Mouse (Mus musculus) kidney, adult 2 months (tissue): ENCODE results near the gene H2-M10.2. TPM values are rescaled to one million over a fixed set of nuclear protein-coding genes. Genes with fewer than 3 reads are reported as not detected.
A peak's percentile ranks its signal among the peaks of the same experiment; 100 is the strongest.

ENCODE experiments used
- DNase-seq: peaks from one replicate; pipeline ENCODE4 v3.0.0; 2021
- H3K27ac ChIP-seq: fragments of 200-500 bp; 2 replicates; pipeline ENCODE4 v1.5.1; 2012; ENCODE audit warnings: low read depth, low read length, control low read depth, inconsistent platforms; ENCODE audit not compliant: insufficient read depth
- H3K27me3 ChIP-seq: fragments of 200-500 bp; replicated peaks from 2 replicates; pipeline ENCODE4 v1.6.1; 2012; ENCODE audit warnings: mild to moderate bottlenecking, moderate library complexity, low read length, inconsistent platforms; ENCODE audit not compliant: control insufficient read depth, insufficient read depth
- H3K36me3 ChIP-seq: fragments of 200-500 bp; 2 replicates; pipeline ENCODE4 v1.6.1; 2012; ENCODE audit warnings: mild to moderate bottlenecking, moderate library complexity, low read length, inconsistent platforms; ENCODE audit not compliant: control insufficient read depth, insufficient read depth
- H3K4me1 ChIP-seq: fragments of 200-500 bp; 2 replicates; pipeline ENCODE4 v1.6.1; 2011; ENCODE audit warnings: low read length; ENCODE audit not compliant: control insufficient read depth, insufficient read depth
- H3K4me3 ChIP-seq: fragments of 200-500 bp; 2 replicates; pipeline ENCODE4 v1.5.1; 2011; ENCODE audit warnings: mild to moderate bottlenecking, low read depth, low read length, control low read depth; ENCODE audit not compliant: insufficient read depth
- CTCF ChIP-seq: fragments of 200-500 bp; conservative IDR thresholded peaks from 2 replicates; pipeline ENCODE4 v1.5.1; 2011; ENCODE audit warnings: low read depth, mild to moderate bottlenecking, control low read depth, low read length, moderate library complexity, mixed read lengths; ENCODE audit not compliant: insufficient read depth, insufficient read length
- POLR2A ChIP-seq: fragments of 200-500 bp; IDR thresholded peaks from one replicate; pipeline ENCODE4 v1.6.1; 2011; ENCODE audit warnings: low read depth, low read length, control low read depth
- WGBS: fragments of 180-500 bp; shearing (Covaris S2); methylation state at CpG from one replicate; pipeline ENCODE4 v1.1.7; 2018; 5-methylcytosine and 5-hydroxymethylcytosine counted together
- polyA plus RNA-seq: library from polyadenylated mRNA; depleted of rRNA; stranded (reverse); fragments of >200 nt; gene quantifications from 2 replicates; pipeline ENCODE4 v1.2.3, GENCODE M21; 2012

H2-M10.2 gene
- polyA plus RNA-seq, 1 experiment: not detected

DNA sequence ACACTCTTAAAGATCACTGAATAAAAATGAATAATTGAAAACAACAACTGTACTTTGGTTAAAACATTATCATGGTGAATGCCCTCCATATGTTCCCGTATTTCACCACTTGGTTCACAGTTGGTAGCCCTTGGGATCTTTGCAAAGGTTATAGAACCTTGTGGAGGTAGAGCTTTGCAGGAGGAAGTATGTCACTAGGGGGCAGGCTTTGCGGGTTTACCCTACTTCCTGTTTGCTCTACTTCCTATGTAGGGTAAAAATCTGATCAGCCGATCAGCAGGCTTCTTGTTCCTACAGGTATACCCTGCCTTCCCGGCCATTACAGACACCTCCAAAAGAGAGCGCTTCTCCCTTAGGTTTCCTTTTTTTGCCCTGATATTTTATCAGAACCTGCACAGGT is 20.5 kb downstream of the H2-M10.2 start:
- Histone ChIP-seq H3K4me3 (no peak overlapping the region), H3K4me1 (no peaks in the 10 kb centered on the region), H3K27me3 (no peaks in the 10 kb centered on the region), H3K36me3 (no peaks in the 10 kb centered on the region; the same call in 1 of the 2 replicates), H3K27ac (no peak overlapping the region)
- WGBS: 80% methylated on average over 5 of the region's 5 CpGs
- TF ChIP-seq CTCF (0 out of 2 replicates have a peak, but pooled peaks have one; percentile 3), POLR2A (no peak)
- peak; percentile 11 for DNase-seq

DNA sequence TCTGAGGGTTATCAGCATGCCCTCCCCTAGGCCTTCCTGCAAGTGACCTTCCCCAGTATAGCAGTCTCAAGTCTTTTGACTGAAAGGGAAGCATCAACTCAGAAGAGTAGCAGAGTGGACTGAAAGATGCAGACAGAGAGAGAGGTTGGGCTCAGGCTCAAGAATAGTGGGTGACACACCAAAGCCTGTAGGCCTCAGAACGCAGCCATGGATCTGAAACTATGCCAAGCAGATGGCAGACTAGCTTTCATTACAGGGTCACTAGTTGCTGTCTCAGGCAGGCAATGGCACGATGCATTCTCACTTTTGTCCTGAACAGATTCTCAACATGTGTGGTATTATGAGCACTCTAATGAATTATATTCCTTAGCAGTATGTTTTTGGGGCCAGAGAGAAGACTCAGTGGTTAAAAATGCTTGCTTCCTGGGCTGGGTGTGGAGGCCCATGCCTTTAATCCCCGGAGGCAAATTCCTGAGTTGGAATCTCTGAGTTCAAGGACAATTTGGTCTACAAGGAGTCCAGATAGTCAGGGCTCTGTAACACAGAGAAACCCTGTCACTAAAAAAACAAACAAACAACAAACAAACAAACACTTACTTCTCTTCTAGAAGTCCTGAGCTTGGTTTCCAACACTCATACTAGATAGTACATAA is 21.9 kb downstream of the H2-M10.2 start:
- H3K36me3 ChIP-seq: no peaks in the 10 kb centered on the region; the same call in 1 of the 2 replicates
- no peak for DNase-seq
- H3K4me3 ChIP-seq: no peak overlapping the region
- no peaks in the 10 kb centered on the region for H3K4me1 ChIP-seq
- TF ChIP-seq CTCF (no peak), POLR2A (no peak)
- no peak overlapping the region for H3K27ac ChIP-seq
- WGBS: 84% methylated on average over 3 of the region's 3 CpGs
- no peaks in the 10 kb centered on the region for H3K27me3 ChIP-seq

- Histone ChIP-seq H3K36me3 (no peaks in the 10 kb centered on the region; the same call in 1 of the 2 replicates), H3K4me3 (no peak overlapping the region), H3K4me1 (peaks cover 3% of the 10 kb centered on the region; the same call in 1 of the 2 replicates), H3K27ac (no peak overlapping the region), H3K27me3 (no peaks in the 10 kb centered on the region)
- no peak for DNase-seq
- WGBS: 85% methylated on average over 9 of the region's 9 CpGs
- TF ChIP-seq POLR2A (no peak), CTCF (no peak)
Measured at GRCm38 (mm10) chr17:36261511-36262166, 24.7 kb downstream of the H2-M10.2 start.

DNA sequence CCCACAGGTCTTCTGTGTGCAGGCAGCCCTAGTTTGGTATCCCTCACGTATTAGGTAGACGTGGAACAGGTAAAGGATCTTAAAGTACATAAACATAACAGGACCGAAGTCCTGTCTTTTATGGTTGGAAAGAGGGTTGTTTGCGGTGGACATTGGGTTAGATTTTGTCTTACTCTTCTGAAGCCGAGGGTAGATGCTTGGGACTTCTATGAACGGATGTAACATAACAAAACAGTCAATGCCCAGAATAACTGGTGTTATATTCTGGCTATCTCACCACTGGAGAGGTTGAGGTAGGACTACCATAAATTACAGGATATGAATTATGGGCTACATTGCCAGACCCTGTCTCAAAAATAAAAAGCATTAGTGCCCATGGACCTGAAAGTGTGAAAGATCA is 28.3 kb downstream of the H2-M10.2 start, which contains the start of gene Rpp21:
Rpp21 (minus strand) TSS at position 101 of the 400 bp plus-strand sequence.
- Histone ChIP-seq H3K4me1 (peaks cover 7% of the 10 kb centered on the region; the same call in 1 of the 2 replicates), H3K4me3 (peak within 1 kb of the TSS; percentile 98), H3K27ac (peak within 1 kb of the TSS; percentile 86), H3K27me3 (no peaks in the 10 kb centered on the region), H3K36me3 (no peaks in the 10 kb centered on the region; the same call in 1 of the 2 replicates)
- TF ChIP-seq CTCF (no peak), POLR2A (no peak)
- DNase-seq: no peak
- WGBS: 38% methylated on average over 6 of the region's 6 CpGs

DNA sequence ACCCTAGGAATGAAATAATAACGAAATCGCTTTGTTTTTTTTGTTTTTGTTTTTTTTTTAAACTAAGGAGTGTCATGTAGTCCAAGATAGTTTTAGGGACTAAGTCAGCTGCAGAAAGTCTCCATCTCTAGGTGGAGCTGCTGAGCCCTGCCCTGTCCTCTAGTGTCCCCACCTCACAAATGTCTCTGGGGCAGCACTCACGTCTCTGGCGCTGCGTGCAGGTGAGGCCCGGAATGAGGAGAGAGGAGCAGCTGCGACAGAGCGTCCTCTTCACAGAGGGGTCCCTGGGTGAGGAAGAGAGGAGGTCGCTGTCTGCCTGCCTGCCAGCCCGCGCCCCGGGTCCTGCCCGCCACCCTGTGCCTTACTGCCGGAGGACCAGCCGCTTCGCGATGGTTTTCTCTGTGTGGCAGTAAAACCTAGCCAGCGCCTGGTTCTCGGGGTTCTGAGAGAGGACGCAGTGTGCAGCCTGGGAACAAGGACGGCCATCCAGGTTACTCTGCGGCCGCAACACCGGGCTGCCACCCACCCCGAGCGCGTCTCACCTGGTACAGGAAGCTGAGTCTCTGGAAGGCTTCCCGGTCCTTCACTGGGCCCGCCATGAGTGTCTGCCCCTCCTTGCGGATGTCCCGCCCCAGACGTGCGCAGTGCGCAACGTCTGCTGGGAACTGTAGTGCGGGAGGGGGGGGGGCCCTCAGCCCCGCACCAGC is 28.9 kb downstream of the H2-M10.2 start:
- DNase-seq: peak; percentile 90
- Histone ChIP-seq H3K4me1 (peaks cover 7% of the 10 kb centered on the region; the same call in 1 of the 2 replicates), H3K4me3 (peak overlapping the region; percentile 98), H3K27me3 (no peaks in the 10 kb centered on the region), H3K27ac (peak overlapping the region; percentile 86), H3K36me3 (no peaks in the 10 kb centered on the region; the same call in 1 of the 2 replicates)
- under 1% methylated on average over 37 of the region's 37 CpGs for WGBS
- TF ChIP-seq POLR2A (peak; percentile 53), CTCF (peak; percentile 73)

GRCm38 (mm10) chr17:36253087-36253600 is 33.1 kb downstream of the H2-M10.2 start:
- Histone ChIP-seq H3K27me3 (no peaks in the 10 kb centered on the region), H3K4me1 (peaks cover 7% of the 10 kb centered on the region; the same call in 1 of the 2 replicates), H3K27ac (no peak overlapping the region), H3K36me3 (no peaks in the 10 kb centered on the region), H3K4me3 (no peak overlapping the region)
- DNase-seq: peak; percentile 26
- TF ChIP-seq POLR2A (no peak), CTCF (no peak)
- WGBS: 23% methylated on average over 6 of the region's 6 CpGs
